Mouse (Mus musculus): ENCODE data around the gene Syngr3.
"Not testable (repeated sequence)": the region's sequence is repeated elsewhere in the genome, so short reads cannot be mapped to it uniquely, and the experiment has no call there.

Syngr3 gene

GRCm38 (mm10) chr17:24719494-24720222 lies 29.9 kb upstream of the Syngr3 start:
- DNase-seq (ENCODE audit: low spot score): peak; percentile 94

GRCm38 (mm10) chr17:24718938-24719337 lies 29.2 kb upstream of the Syngr3 start:
- DNase-seq (ENCODE audit: low spot score): not testable (repeated sequence)

GRCm38 (mm10) chr17:24717943-24718342 lies 28.2 kb upstream of the Syngr3 start, which contains the start of the genes Rnf151 and Rps2:
Gene Rnf151 (minus strand): TSS chr17:24718063.
Gene Rps2 (plus strand): TSS chr17:24718116.
- DNase-seq (ENCODE audit: low spot score): no peak

- no peak for DNase-seq (ENCODE audit: low spot score)
These were observed 26.5 kb upstream of the Syngr3 start for GRCm38 (mm10) chr17:24716166-24716682.

GRCm38 (mm10) chr17:24715556-24715955 lies 25.8 kb upstream of the Syngr3 start:
- DNase-seq (ENCODE audit: low spot score): no peak

GRCm38 (mm10) chr17:24708646-24709045 lies 18.9 kb upstream of the Syngr3 start:
- DNase-seq (ENCODE audit: low spot score): no peak

GRCm38 (mm10) chr17:24707801-24708425 lies 18.2 kb upstream of the Syngr3 start:
- no peak for DNase-seq (ENCODE audit: low spot score)

- peak; percentile 94 for DNase-seq (ENCODE audit: low spot score)
These were observed 17.4 kb upstream of the Syngr3 start, which contains the start of gene Tbl3 for GRCm38 (mm10) chr17:24706982-24707800. Gene Tbl3 (minus strand): TSS chr17:24707660.

- no peak for DNase-seq (ENCODE audit: low spot score)
These were observed 16.1 kb upstream of the Syngr3 start for GRCm38 (mm10) chr17:24705821-24706220.

- DNase-seq (ENCODE audit: low spot score): no peak
These were observed 11.5 kb upstream of the Syngr3 start for GRCm38 (mm10) chr17:24701251-24701650.

- no peak for DNase-seq (ENCODE audit: low spot score)
These were observed 9.7 kb upstream of the Syngr3 start for GRCm38 (mm10) chr17:24699473-24699872.

GRCm38 (mm10) chr17:24698715-24699114 lies 9.0 kb upstream of the Syngr3 start:
- no peak for DNase-seq (ENCODE audit: low spot score)

- DNase-seq (ENCODE audit: low spot score): no peak
These were observed 8.2 kb upstream of the Syngr3 start for GRCm38 (mm10) chr17:24697985-24698384.

- DNase-seq (ENCODE audit: low spot score): peak; percentile 81
These were observed 6.4 kb upstream of the Syngr3 start, which contains the start of the genes Gfer and Noxo1 for GRCm38 (mm10) chr17:24696011-24696697. Gene Gfer (minus strand): TSS chr17:24696156. Gene Noxo1 (plus strand): TSS chr17:24696234.

- DNase-seq (ENCODE audit: low spot score): no peak
These were observed 5.7 kb upstream of the Syngr3 start for GRCm38 (mm10) chr17:24695326-24696010.

GRCm38 (mm10) chr17:24692385-24692784 lies 2.6 kb upstream of the Syngr3 start:
- DNase-seq (ENCODE audit: low spot score): no peak

- DNase-seq (ENCODE audit: low spot score): no peak
These were observed 2.2 kb downstream of the Syngr3 start for GRCm38 (mm10) chr17:24687599-24687998.

- DNase-seq (ENCODE audit: low spot score): no peak
These were observed 2.6 kb downstream of the Syngr3 start for GRCm38 (mm10) chr17:24687146-24687595.

GRCm38 (mm10) chr17:24686514-24686913 lies 3.2 kb downstream of the Syngr3 start:
- DNase-seq (ENCODE audit: low spot score): no peak

GRCm38 (mm10) chr17:24677500-24678080 lies 12.2 kb downstream of the Syngr3 start:
- DNase-seq (ENCODE audit: low spot score): no peak

All from ovary, postnatal 14 days (tissue).